Mouse (Mus musculus) liver, embryonic 11.5 days (tissue): Measurements from ENCODE around the gene Gm13102. TPM values are rescaled to one million over a fixed set of nuclear protein-coding genes. Genes with fewer than 3 reads are reported as not detected.
"Not testable (repeated sequence)": the region's sequence is repeated elsewhere in the genome, so short reads cannot be mapped to it uniquely, and the experiment has no call there.

Source experiments
- ATAC-seq: fragments of 200-750 bp; cut with Nextera tagmentation; replicated peaks from 2 replicates; pipeline ENCODE4 v1.8.0; 2017; ENCODE audit warnings: moderate number of reproducible peaks, mild to moderate bottlenecking, moderate TSS enrichment, moderate library complexity; ENCODE audit not compliant: low FRiP score
- DNase-seq: peaks from one replicate; pipeline ENCODE4 v3.0.0-alpha.2; 2017; ENCODE audit warnings: low spot score
- H3K27ac ChIP-seq: fragments of 300-500 bp; sonication (generic); 2 replicates; pipeline ENCODE4 v1.5.1; 2014; ENCODE audit warnings: mild to moderate bottlenecking, low read depth, low read length, control low read depth
- H3K27me3 ChIP-seq: fragments of 300-500 bp; sonication (generic); replicated peaks from 2 replicates; pipeline ENCODE4 v1.6.1; 2014; ENCODE audit warnings: low read length, mixed read lengths; ENCODE audit not compliant: control insufficient read depth, insufficient read depth
- H3K36me3 ChIP-seq: fragments of 300-500 bp; sonication (generic); 2 replicates; pipeline ENCODE4 v1.6.1; 2014; ENCODE audit warnings: mild to moderate bottlenecking, low read length, moderate library complexity, mixed read lengths; ENCODE audit not compliant: control insufficient read depth, insufficient read depth
- H3K4me1 ChIP-seq: fragments of 300-500 bp; sonication (generic); replicated peaks from 2 replicates; pipeline ENCODE4 v1.6.1; 2014; ENCODE audit warnings: low read length, mixed read lengths; ENCODE audit not compliant: control insufficient read depth, insufficient read depth
- H3K4me2 ChIP-seq: fragments of 300-500 bp; sonication (generic); 2 replicates; pipeline ENCODE4 v1.6.1; 2014; ENCODE audit warnings: mild to moderate bottlenecking, control low read depth, moderate library complexity
- H3K4me3 ChIP-seq: fragments of 300-500 bp; sonication (generic); 2 replicates; pipeline ENCODE4 v1.5.1; 2014; ENCODE audit warnings: low read depth, low read length, control low read depth
- H3K9ac ChIP-seq: fragments of 300-500 bp; sonication (generic); 2 replicates; pipeline ENCODE4 v1.6.1; 2014; ENCODE audit warnings: low read depth, low read length, control low read depth
- H3K9me3 ChIP-seq: fragments of 300-500 bp; sonication (generic); 2 replicates; pipeline ENCODE4 v1.6.1; 2016; ENCODE audit warnings: low read length, inconsistent platforms, mixed read lengths; ENCODE audit not compliant: control insufficient read depth
- WGBS: fragments of 180-500 bp; shearing (Covaris S2); extraction: QIAGEN DNeasy Blood & Tissue Kit; methylation state at CpG from one replicate; pipeline ENCODE4 v1.1.7; 2014; 5-methylcytosine and 5-hydroxymethylcytosine counted together
- polyA plus RNA-seq: library from polyadenylated mRNA; unstranded; fragments of >200 nt; fragmentation: Nextera tagmentation; extraction: Ambion mirVana; gene quantifications from 2 replicates; pipeline ENCODE4 v1.2.1, GENCODE M21; 2014

The Gm13102 gene
- not detected in 2 replicates for polyA plus RNA-seq

DNA sequence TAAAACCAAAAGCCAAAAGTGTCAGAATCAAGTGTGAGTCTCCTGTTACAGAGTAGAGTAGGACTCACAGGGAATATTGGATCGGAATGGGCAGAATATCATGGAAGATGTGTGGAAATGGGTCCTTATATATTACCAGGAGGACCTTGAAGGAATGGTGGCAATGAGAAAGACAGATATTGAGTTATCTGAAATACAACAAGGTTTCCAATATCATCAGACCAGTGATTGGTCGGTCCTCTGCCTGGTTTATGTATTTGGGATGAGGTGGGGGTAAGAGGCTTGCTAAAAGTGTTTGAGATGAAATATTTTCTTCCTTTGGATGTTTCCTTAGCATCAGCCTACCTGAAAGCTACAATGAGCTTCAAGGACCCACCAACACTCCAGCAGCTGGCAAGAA, at the start of gene Gm13102:
Gene Gm13102, plus strand, starts transcription at position 301 of the 400 bp plus-strand sequence.
- not testable (repeated sequence) for DNase-seq, H3K4me3 ChIP-seq, H3K9ac ChIP-seq, H3K4me1 ChIP-seq, ATAC-seq, H3K9me3 ChIP-seq, H3K27ac ChIP-seq, H3K4me2 ChIP-seq, H3K36me3 ChIP-seq, H3K27me3 ChIP-seq
- no CpG with 5 or more reads among the region's 2 CpGs for WGBS

DNA sequence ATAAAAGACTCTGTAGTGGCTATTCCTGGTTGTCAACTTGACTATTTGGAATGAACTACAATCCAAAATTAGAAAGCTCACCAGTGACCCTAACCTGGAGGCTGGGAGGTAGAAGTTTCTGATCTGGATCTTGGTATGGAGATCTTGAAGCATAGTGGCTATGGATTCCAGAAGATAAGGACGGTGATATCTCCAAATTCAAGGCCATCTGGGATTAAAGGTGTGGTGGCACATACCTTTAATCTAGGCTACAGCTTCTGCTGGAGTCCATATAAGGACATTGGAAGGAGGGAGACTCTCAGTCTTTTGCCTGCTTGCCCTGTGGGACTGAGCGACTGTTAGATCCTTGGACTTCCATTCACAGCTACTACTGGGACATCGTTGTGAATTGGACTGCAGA, 47.4 kb upstream of the Gm13102 start, which contains the start of gene Pramel4:
Gene Pramel4, plus strand, starts transcription at position 301 of the 400 bp plus-strand sequence.
- not testable (repeated sequence) for H3K4me3 ChIP-seq, H3K9me3 ChIP-seq, DNase-seq, H3K4me2 ChIP-seq, H3K36me3 ChIP-seq, ATAC-seq, H3K4me1 ChIP-seq, H3K9ac ChIP-seq, H3K27ac ChIP-seq, H3K27me3 ChIP-seq
- 75% methylated on average over 3 of the region's 3 CpGs for WGBS

Other genes starting within 250 kb of the Gm13102 start
- gene Pramef6, start 206.1 kb upstream of the Gm13102 start, polyA plus RNA-seq = not detected in 2 replicates
- not detected in 2 replicates for gene Pramef25, start 155.5 kb upstream of the Gm13102 start, polyA plus RNA-seq
- gene Gm13101, start 139.5 kb upstream of the Gm13102 start, polyA plus RNA-seq = not detected in 2 replicates
- gene Pramef17, start 112.1 kb upstream of the Gm13102 start, polyA plus RNA-seq = not detected in 2 replicates
- not detected in 2 replicates for gene Pramel4, start 47.3 kb upstream of the Gm13102 start, polyA plus RNA-seq
- not detected in 2 replicates for gene Oog3, start 56.2 kb downstream of the Gm13102 start, polyA plus RNA-seq
- not detected in 2 replicates for gene Oog2, start 84.2 kb downstream of the Gm13102 start, polyA plus RNA-seq
- gene C87977, start 106.8 kb downstream of the Gm13102 start, polyA plus RNA-seq = not detected in 2 replicates
- not detected in 2 replicates for gene Pramel5, start 174.0 kb downstream of the Gm13102 start, polyA plus RNA-seq
- gene Gm13128, start 223.8 kb downstream of the Gm13102 start, polyA plus RNA-seq = not detected in 2 replicates